Mouse (Mus musculus) ES-Bruce4 (cell line): ENCODE measurements around the gene Smtnl1.

Source experiments
- CTCF ChIP-seq: IDR thresholded peaks from one replicate; pipeline ENCODE4 v1.8.1; 2011; ENCODE audit warnings: low read depth, low read length
- EP300 ChIP-seq: IDR thresholded peaks from 2 replicates; pipeline ENCODE4 v1.6.1; 2011; ENCODE audit warnings: low read depth, low read length; ENCODE audit not compliant: insufficient read depth
- POLR2A ChIP-seq: IDR thresholded peaks from one replicate; pipeline ENCODE4 v1.8.1; 2011; ENCODE audit warnings: low read length; ENCODE audit not compliant: insufficient read depth

- TF ChIP-seq CTCF (no peak), POLR2A (no peak), EP300 (no peak)
Observed at GRCm38 (mm10) chr2:84862231-84862630, 39.8 kb upstream of the Smtnl1 start.
